Mouse (Mus musculus): ENCODE measurements at regions not wholly inside any gene's neighbourhood (a gene's known extent, or its start where the extent isn't known, plus 50 kb on each side); places are given as distances from the start of the nearest gene placed in this dataset.

DNA sequence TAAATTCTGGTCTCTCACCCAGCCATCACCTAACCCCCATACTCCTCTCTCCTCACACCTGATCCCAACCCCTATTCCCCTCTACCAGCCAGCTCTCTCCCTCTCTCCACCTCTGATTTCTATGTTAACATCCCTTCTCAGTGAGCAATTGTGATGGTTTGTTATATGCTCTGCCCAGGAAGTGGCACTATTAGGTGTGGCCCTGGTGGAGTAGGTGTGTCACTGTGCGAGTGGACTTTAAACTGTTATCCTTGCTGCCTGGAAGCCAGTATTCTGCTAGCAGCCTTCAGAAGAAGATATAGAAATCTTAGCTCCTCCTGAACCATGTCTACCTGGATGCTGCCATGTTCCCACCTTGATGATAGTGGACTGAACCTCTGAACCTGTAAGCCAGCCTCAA, 114.4 kb upstream of the Vegfc start:
- Histone ChIP-seq H3K9me3 (replicated peaks) (no peaks in the 10 kb centered on the region), H3K4me2 (no peak overlapping the region), H3K4me1 (no peaks in the 10 kb centered on the region), H3K4me3 (replicated peaks) (no peak overlapping the region), H3K36me3 (no peaks in the 10 kb centered on the region), H3K9ac (replicated peaks) (no peak overlapping the region), H3K27ac (replicated peaks) (no peak overlapping the region), H3K27me3 (replicated peaks) (no peaks in the 10 kb centered on the region)
- 97% methylated on average over 1 of the region's 1 CpGs for WGBS
- no peak for ATAC-seq (ENCODE audit: low FRiP score)

DNA sequence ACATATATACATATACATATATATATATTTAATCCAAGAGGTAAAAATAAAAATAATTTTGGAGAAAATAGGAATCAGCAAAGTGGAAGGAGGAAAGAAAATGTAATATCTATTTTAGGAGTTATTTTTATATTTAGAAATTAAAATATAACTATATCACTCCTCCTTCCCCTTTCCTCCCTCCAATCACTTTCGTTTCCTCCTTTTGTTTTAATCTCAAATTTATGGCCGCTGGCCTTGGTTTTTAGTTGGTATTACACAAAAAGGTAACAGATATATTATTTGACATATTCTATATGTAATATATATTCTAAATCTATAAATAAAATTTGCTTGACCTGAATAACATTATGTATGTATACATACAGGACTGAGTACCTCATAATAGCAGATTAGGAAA, 93.1 kb upstream of the Vegfc start:
- no peak overlapping the region for H3K4me2 ChIP-seq
- H3K9ac ChIP-seq (replicated peaks), result no peak overlapping the region
- H3K9me3 ChIP-seq (replicated peaks), result no peaks in the 10 kb centered on the region
- no peaks in the 10 kb centered on the region for H3K4me1 ChIP-seq
- WGBS, result 91% methylated on average over 2 of the region's 2 CpGs
- H3K36me3 ChIP-seq, result no peaks in the 10 kb centered on the region
- H3K27me3 ChIP-seq (replicated peaks), result no peaks in the 10 kb centered on the region
- no peak overlapping the region for H3K27ac ChIP-seq (replicated peaks)
- H3K4me3 ChIP-seq (replicated peaks), result no peak overlapping the region
- no peak for ATAC-seq (ENCODE audit: low FRiP score)

DNA sequence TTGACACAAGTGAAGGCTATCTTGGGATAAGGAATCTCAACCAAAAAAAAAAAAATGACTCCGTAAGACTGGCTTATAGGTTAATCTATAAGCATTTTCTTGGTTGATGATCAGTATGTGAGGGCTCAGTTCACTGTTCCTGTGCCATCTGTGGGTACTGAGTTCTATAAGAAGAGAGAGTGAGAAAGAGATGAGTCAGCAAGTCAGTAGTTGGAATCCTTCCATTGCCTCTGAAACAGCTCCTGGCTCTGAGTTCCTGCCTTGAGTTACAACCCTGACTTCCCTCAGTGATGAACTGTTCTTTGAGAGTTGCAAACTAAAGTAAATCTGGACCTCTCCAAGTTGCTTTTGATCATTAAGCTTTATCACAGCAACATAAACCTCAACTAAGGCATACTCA, 91.7 kb upstream of the Vegfc start:
- H3K4me1 ChIP-seq, result no peaks in the 10 kb centered on the region
- no peaks in the 10 kb centered on the region for H3K9me3 ChIP-seq (replicated peaks)
- 95% methylated on average over 1 of the region's 1 CpGs for whole genome bisulfite sequencing
- no peaks in the 10 kb centered on the region for H3K27me3 ChIP-seq (replicated peaks)
- no peak overlapping the region for H3K4me2 ChIP-seq
- no peak for ATAC-seq (ENCODE audit: low FRiP score)
- no peak overlapping the region for H3K27ac ChIP-seq (replicated peaks)
- no peaks in the 10 kb centered on the region for H3K36me3 ChIP-seq
- H3K9ac ChIP-seq (replicated peaks), result no peak overlapping the region
- H3K4me3 ChIP-seq (replicated peaks), result no peak overlapping the region

DNA sequence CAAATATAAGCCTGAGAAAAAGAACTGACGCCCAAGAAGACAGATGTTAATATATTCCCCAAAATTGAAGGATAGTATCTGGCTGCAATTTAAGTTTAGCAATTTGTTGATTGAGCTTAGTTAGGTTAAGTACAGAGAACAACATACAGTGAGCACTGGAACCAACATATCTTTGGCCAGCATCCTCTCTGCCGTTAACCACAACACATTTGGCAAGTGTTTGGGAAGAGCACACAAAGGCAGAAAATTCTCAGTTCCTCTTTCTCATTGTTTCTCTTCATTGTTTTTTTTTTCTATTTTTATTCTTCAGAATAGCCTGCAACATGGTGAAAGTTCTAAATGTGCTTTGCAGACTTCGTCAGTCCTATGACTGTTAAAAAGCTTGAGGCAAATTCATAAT, 83.2 kb upstream of the Vegfc start:
- Histone ChIP-seq H3K36me3 (no peaks in the 10 kb centered on the region), H3K4me2 (no peak overlapping the region), H3K4me1 (no peaks in the 10 kb centered on the region), H3K9ac (replicated peaks) (no peak overlapping the region), H3K4me3 (replicated peaks) (no peak overlapping the region), H3K27ac (replicated peaks) (no peak overlapping the region), H3K9me3 (replicated peaks) (no peaks in the 10 kb centered on the region), H3K27me3 (replicated peaks) (no peaks in the 10 kb centered on the region)
- ATAC-seq (ENCODE audit: low FRiP score), result no peak
- WGBS, result 92% methylated on average over 3 of the region's 3 CpGs

DNA sequence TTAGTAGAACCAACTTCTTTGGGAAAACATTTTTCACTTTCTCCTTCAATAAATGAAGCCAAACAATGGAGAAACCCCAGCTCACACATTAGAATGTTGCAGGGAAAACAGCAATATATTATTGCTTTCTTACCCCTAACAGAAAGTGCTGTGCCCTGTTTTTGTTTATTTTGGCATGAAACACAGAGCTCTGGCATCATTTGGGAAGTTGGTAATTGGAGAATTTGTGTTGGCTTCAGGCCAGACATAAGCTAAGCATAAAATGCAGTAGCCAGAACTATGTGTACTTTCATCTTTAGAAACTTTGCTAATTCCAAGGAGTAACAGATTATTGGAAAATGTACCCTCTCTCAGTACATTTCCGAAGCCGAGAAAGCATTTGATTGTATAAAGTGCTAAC, 79.9 kb upstream of the Vegfc start:
- Histone ChIP-seq H3K9me3 (replicated peaks) (no peaks in the 10 kb centered on the region), H3K4me3 (replicated peaks) (no peak overlapping the region), H3K4me1 (no peaks in the 10 kb centered on the region), H3K27me3 (replicated peaks) (no peaks in the 10 kb centered on the region), H3K4me2 (no peak overlapping the region), H3K9ac (replicated peaks) (no peak overlapping the region), H3K36me3 (no peaks in the 10 kb centered on the region), H3K27ac (replicated peaks) (no peak overlapping the region)
- 82% methylated on average over 2 of the region's 2 CpGs for WGBS
- no peak for ATAC-seq (ENCODE audit: low FRiP score)

DNA sequence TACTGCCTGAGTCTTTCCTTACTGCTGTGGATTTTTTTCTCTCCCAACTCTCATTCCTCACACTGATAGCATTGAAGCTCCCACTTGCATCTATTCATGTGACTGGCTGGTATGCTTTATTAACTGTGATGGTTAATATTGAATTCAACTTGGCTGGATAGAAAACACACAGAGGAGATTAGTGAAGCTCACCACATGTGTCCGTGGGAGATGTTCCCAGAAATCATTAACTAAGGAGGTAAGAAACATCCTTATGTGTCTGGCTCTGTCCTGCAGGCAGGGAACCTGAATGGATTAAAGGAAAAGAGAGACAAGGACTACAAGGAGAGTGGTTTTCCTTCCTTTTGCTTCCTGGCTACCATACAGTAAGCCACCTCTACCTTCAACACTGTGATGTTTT, 74.5 kb upstream of the Vegfc start:
- no peak overlapping the region for H3K9ac ChIP-seq (replicated peaks)
- no peak for ATAC-seq (ENCODE audit: low FRiP score)
- WGBS, result 36% methylated on average over 1 of the region's 1 CpGs
- no peaks in the 10 kb centered on the region for H3K9me3 ChIP-seq (replicated peaks)
- no peaks in the 10 kb centered on the region for H3K27me3 ChIP-seq (replicated peaks)
- H3K4me2 ChIP-seq, result no peak overlapping the region
- H3K4me3 ChIP-seq (replicated peaks), result no peak overlapping the region
- H3K4me1 ChIP-seq, result no peaks in the 10 kb centered on the region
- H3K36me3 ChIP-seq, result no peaks in the 10 kb centered on the region
- H3K27ac ChIP-seq (replicated peaks), result no peak overlapping the region

DNA sequence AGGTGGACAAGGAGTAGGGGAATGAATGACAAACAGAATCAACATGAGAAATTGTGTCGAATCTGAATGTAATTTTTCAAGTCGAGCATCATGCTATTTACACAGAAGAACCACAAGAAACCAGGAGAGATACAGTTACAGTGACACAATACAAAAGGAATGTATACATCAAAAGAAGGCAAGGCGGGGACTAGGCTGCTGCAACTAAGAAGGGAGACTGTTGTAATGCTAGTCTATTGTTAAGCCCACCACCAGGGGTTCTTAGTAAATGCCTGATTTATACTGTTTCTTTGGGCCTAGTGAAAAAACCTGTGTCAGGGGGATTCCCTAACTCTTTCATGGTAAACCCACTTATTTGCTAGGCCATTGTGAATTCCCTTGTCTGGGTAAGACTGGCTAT, 63.3 kb upstream of the Vegfc start:
- no peaks in the 10 kb centered on the region for H3K4me1 ChIP-seq
- WGBS, result 16% methylated on average over 3 of the region's 3 CpGs

DNA sequence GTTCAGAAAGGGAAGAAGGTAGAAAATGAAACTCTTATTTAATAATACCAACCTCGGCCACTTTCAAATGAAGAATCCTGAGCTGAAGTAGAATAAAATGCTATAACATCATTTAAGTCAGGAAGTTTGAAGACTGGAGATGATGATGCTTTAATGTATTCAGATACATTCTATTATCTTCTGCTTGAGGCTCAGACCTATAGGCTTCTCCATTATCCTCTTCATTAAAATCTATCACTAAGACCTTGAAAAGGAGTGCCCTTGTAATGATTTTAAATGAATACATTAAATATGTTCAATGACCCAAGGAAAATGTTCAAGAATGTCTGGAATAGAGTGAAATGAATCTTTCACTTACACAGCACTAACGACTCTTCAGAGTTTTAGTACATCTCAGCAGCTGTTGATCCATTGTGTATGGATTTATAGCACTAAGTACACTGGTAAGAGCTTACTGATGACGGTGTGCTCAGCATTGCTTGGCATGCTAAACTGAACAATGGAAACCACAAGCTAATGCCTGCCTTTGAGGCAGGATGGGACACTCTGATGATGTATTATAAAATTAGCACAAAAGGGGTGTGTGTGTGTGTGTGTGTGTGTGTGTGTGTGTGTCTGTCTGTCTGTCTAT, 58.8 kb upstream of the Vegfc start:
- ATAC-seq (ENCODE audit: low FRiP score), result 0 out of 2 replicates have a peak, but pooled peaks have one; percentile 38
- Histone ChIP-seq H3K9me3 (replicated peaks) (no peaks in the 10 kb centered on the region), H3K9ac (replicated peaks) (no peak overlapping the region)

More for the DNA sequence above, 63.3 kb upstream of the Vegfc start:
- no peak overlapping the region for H3K9ac ChIP-seq (replicated peaks)
- no peak overlapping the region for H3K4me3 ChIP-seq (replicated peaks)
- H3K9me3 ChIP-seq (replicated peaks), result no peaks in the 10 kb centered on the region
- no peak for ATAC-seq (ENCODE audit: low FRiP score)
- no peaks in the 10 kb centered on the region for H3K36me3 ChIP-seq
- H3K27ac ChIP-seq (replicated peaks), result no peak overlapping the region
- no peak overlapping the region for H3K4me2 ChIP-seq
- no peaks in the 10 kb centered on the region for H3K27me3 ChIP-seq (replicated peaks)

More for the DNA sequence above, 58.8 kb upstream of the Vegfc start:
- Histone ChIP-seq H3K4me3 (replicated peaks) (no peak overlapping the region), H3K27ac (replicated peaks) (no peak overlapping the region), H3K4me1 (no peaks in the 10 kb centered on the region), H3K36me3 (no peaks in the 10 kb centered on the region), H3K4me2 (no peak overlapping the region), H3K27me3 (replicated peaks) (no peaks in the 10 kb centered on the region)
- 16% methylated on average over 3 of the region's 3 CpGs for WGBS

All from neural tube, embryonic 15.5 days (tissue).